Mouse (Mus musculus) gonadal fat pad, adult 2 months (tissue): ENCODE data around the gene Bmp3. TPM values are rescaled to one million over a fixed set of nuclear protein-coding genes. Genes with fewer than 3 reads are reported as not detected.

Source experiments
- DNase-seq: peaks from one replicate; pipeline ENCODE4 v3.0.0-alpha.2; 2012; ENCODE audit warnings: low read depth
- polyA plus RNA-seq: library from polyadenylated mRNA; depleted of rRNA; stranded (reverse); fragments of >200 nt; gene quantifications from 2 replicates; pipeline ENCODE4 v1.2.3, GENCODE M21; 2012; rRNA removed

Gene Bmp3
- polyA plus RNA-seq, 1 experiment: 11.4 TPM

DNA sequence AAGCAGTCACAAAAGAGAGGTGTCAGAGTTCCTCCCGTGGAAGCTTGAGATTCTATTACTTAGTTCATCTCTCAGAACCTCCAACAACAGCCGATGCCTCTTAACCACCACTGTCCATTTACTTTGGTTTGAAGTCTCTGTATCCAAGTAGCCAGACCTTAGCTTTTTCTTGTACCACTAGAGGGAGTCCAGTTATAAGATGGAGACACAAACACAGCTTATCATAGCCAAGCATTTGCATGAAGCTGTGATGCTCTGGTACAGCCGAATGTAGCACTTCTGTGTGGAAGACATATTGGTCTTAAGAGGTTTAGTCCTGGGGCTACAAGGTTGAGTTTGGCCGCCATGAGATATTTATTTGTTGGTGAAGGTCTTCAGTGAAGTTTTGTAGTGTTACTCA, 48.1 kb downstream of the Bmp3 start:
- no peak for DNase-seq

DNA sequence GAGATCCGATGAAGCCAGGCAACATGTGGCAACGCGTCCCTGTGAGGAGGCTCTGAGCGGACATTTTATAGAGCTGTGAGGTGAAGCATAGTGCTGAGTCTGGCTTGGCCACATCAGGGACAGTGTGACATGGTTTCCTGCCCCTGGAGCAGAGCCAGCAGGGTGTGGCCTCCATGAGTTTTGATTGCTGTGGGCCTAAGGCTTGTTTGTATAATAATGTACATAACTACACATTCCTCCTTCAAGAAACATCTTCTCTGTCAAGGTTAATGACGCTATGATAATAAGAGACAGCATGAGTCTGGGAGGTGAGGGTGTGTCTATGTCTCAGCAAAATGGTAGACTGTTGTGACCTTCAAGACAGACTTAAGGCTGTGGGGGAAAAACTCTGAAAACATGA, 64.5 kb downstream of the Bmp3 start:
- no peak for DNase-seq

DNA sequence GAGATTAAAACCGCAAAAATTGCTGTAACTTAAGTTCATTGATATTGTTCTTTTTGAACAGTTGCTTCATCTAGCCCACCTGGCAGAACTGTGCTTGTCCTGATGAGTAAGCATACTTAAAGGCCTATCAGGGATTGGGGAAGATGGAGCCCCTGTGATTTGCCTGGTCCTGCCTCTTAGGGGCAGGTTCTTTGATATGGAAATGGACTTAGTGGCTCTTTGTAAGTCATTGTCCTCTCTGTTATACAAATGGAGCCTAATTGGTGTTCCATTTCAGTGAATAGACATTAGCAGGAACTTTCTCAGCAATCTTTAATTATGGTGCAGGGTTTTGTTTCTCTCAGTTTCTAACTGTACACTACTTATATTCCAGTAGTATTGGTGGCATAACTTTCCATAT, 67.4 kb downstream of the Bmp3 start:
- DNase-seq: no peak

DNA sequence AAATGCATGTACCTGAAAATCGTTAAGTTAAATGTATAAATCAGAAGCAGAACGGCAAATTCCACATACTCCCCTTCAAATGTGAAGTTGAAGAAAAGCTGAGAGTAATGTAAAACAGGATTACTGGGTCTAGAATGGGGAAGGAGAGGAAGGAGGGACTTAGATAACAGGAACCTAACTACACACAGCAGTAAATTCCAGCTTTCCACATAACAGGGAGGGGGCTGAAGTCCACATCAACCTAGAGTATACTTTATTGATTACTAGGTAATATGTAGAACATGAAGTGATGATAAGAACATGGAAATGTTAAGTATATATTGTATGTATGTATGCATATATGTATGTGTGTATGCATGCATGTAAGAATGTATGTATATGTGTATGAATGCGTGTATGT, 68.7 kb downstream of the Bmp3 start:
- DNase-seq: no peak

Other genes starting within 250 kb of the Bmp3 start
- gene Prkg2, start 182.9 kb downstream of the Bmp3 start, polyA plus RNA-seq: 0.32 and 0.48 TPM in 2 replicates